Mouse (Mus musculus): ENCODE measurements at regions not wholly inside any gene's neighbourhood (a gene's known extent, or its start where the extent isn't known, plus 50 kb on each side); places are given as distances from the start of the nearest gene placed in this dataset.
A peak's percentile ranks its signal among the peaks of the same experiment; 100 is the strongest.

DNA sequence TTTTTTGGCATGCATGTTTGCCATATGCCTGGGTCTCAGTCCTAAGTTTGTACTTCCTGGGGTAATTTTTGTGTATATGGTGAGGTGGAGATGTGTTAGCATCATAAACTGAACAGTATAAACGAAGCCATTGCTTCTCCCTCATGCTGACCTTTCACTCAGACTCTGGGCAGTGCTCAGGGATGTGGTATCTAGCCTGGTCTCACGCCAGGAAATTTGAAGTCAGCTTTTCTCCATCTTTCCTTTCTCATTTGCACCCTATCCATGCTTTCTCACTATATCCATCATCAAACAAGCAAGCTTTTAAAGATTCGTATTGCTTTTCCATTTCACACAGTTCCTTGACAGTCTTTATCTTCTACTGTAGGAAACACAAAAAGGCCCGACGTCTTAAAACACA lies 541.3 kb downstream of the Gja1 start:
- WGBS = 64% methylated on average over 5 of the region's 5 CpGs
- Histone ChIP-seq H3K9ac (no peak overlapping the region), H3K27ac (no peak overlapping the region), H3K36me3 (no peaks in the 10 kb centered on the region), H3K4me2 (no peak overlapping the region), H3K27me3 (replicated peaks) (no peaks in the 10 kb centered on the region), H3K4me1 (0 out of 2 replicates have a peak, but pooled peaks cover 4% of the 10 kb centered on the region), H3K4me3 (replicated peaks) (no peak overlapping the region), H3K9me3 (no peaks in the 10 kb centered on the region)
- ATAC-seq (ENCODE audit: insufficient read depth, low FRiP score, low read depth) = no peak

DNA sequence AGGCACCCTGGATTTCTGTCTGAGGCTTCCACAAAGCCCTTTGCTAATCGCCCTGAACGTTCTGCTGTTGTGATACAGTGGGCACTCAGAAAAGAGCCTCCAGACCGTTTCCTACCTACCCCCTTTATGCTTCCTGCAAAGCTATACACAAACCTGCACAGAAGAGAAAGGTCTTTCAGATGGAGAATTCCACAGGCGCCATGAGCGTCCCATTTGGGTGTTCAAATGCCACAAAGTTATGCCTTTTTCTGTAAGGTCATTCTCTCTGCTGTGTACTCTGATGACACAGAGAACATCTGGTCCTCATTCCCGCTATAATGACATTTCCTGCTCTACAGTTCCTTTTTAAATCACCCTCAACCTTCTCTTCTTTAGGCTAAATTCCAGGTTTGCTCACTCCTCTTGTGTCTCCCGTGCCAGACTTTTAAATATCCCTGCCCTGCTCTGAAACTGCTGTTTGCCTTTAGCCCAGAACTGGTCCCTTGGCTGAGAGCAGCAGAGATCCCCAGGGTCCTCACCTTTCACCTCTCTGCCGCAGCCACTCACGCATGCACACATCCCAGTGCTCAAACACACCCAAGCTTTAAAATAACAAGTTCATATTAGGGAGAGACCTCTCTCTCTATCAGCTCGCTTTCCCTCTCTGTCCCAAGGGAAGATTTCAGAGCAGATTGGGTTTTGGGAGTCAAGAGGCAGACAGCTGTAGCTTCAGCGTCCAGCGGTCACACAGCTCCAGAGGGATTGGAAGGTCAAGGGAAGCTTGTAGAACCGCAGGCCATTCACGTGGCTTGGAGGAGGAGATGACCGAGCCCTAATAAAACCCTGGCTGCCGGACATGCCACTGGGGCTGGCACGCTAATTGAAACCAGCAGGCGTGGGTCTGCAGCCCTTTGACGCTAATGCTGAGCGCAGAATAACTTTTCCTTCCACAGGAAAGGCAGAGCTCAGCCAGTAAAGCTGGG lies 543.9 kb downstream of the Gja1 start:
- no peak for ATAC-seq (ENCODE audit: insufficient read depth, low FRiP score, low read depth)
- 0 out of 2 replicates have a peak, but pooled peaks cover 4% of the 10 kb centered on the region for H3K4me1 ChIP-seq
- H3K4me3 ChIP-seq (replicated peaks) = no peak overlapping the region
- WGBS = 32% methylated on average over 20 of the region's 20 CpGs
- H3K36me3 ChIP-seq = no peaks in the 10 kb centered on the region
- H3K9ac ChIP-seq = no peak overlapping the region
- no peak overlapping the region for H3K27ac ChIP-seq
- no peaks in the 10 kb centered on the region for H3K27me3 ChIP-seq (replicated peaks)
- H3K4me2 ChIP-seq = peak overlapping the region; percentile 38
- H3K9me3 ChIP-seq = no peaks in the 10 kb centered on the region

DNA sequence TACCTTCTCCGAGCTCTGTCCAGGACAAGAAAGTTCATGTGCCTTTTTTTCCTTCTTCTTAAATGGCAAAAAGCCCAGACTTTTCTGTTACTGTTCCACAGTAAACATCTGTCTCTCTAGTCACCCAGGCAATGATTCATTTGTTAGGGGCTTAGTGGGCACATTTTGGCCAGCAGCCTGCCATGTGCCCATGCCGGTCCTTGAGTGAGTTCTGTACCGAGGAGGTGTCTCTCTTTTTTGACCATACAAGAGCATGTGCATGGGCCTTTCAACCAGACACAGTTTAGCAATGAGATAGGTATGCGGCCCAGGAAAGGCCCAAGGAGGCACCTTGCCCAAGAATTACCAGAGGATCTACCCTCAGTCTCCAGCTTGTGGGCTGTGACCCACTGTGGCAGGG lies 551.0 kb upstream of the Hsf2 start:
- no peak overlapping the region for H3K4me3 ChIP-seq (replicated peaks)
- ATAC-seq (ENCODE audit: insufficient read depth, low FRiP score, low read depth) = peak; percentile 27; the same call in 1 of the 2 replicates
- WGBS = 62% methylated on average over 4 of the region's 4 CpGs

DNA sequence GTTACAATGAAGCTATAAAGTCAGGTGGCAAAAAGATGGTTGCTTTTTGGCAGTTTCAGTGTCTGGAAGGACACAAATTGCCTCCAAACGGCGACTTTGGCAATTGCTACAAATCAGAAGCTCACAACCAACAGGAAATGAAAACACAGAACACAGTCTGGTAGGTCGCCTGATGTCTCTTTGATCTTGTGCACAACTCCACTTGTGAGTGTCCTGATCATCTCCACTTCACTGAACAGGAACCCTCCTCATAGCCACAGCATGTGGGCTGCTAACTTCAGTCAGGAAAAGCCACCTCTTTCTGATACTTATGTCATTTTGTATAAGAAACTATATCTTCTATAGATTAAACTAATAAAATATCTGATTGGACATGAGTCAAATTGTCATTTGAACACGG lies 544.2 kb upstream of the Hsf2 start:
- Histone ChIP-seq H3K4me1 (no peaks in the 10 kb centered on the region), H3K27me3 (replicated peaks) (no peaks in the 10 kb centered on the region), H3K4me3 (replicated peaks) (no peak overlapping the region), H3K27ac (no peak overlapping the region), H3K36me3 (no peaks in the 10 kb centered on the region), H3K9me3 (no peaks in the 10 kb centered on the region), H3K9ac (no peak overlapping the region), H3K4me2 (no peak overlapping the region)
- 71% methylated on average over 4 of the region's 4 CpGs for WGBS
- ATAC-seq (ENCODE audit: insufficient read depth, low FRiP score, low read depth) = no peak

More for the DNA sequence above, 551.0 kb upstream of the Hsf2 start:
- H3K9ac ChIP-seq = no peak overlapping the region
- no peak overlapping the region for H3K4me2 ChIP-seq
- H3K27me3 ChIP-seq (replicated peaks) = no peaks in the 10 kb centered on the region
- no peaks in the 10 kb centered on the region for H3K36me3 ChIP-seq
- no peaks in the 10 kb centered on the region for H3K9me3 ChIP-seq
- no peak overlapping the region for H3K27ac ChIP-seq
- no peaks in the 10 kb centered on the region for H3K4me1 ChIP-seq

DNA sequence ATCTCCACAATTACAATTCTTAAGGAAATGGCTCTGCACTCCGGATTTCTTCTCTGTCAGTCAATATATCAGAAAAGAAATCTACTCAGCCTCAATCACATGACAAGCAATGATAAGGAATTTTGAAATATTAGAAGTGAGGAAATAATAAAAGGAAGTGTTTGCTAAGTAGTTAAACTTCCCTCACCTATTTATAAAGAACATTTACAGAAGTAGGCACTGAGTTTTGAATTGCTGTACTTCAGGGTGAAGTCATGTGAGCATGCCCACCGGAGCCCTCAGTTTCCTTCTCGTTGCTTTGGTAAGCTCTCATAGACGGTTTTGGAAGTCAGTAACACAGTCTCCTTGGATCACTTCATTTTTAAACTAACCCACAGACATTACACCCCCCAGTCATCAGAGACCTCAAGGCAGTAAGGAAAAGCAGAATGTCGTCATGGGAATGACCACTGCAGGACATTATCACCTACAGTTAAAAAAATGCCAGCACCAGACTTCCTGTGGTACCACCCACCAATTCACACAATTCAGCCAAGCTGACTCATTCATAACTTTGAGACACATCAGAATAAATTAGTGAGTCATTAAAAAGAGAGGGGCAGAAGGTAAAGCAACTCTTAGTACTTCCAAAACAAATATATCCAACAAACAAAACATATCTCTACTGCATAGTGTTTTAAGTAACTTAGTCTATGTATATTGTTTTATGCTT lies 541.6 kb upstream of the Hsf2 start:
- Histone ChIP-seq H3K9me3 (no peaks in the 10 kb centered on the region), H3K4me3 (replicated peaks) (no peak overlapping the region), H3K27ac (no peak overlapping the region), H3K36me3 (no peaks in the 10 kb centered on the region), H3K9ac (no peak overlapping the region), H3K27me3 (replicated peaks) (no peaks in the 10 kb centered on the region), H3K4me1 (no peaks in the 10 kb centered on the region), H3K4me2 (no peak overlapping the region)
- ATAC-seq (ENCODE audit: insufficient read depth, low FRiP score, low read depth) = no peak
- 77% methylated on average over 5 of the region's 5 CpGs for WGBS

DNA sequence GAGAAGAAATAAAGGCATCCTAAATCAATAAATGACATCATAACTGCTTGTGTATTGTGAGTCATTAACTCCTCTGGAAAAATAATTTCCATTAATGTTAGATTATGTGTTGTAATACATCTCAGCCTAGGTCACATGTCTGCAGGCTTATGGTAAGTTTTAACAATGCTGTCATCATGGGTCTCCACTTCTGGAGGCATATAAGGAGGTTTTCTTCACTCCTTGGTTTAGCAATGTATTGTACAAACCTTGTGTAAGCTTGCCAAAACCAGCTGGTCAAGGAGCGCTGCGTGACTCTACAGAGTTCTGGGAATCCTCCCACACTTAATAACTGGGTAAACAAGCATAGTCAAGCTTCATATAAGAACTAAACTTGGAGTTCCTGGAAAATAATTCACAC lies 529.5 kb upstream of the Hsf2 start:
- Histone ChIP-seq H3K27me3 (replicated peaks) (no peaks in the 10 kb centered on the region), H3K4me2 (no peak overlapping the region), H3K9ac (no peak overlapping the region), H3K9me3 (no peaks in the 10 kb centered on the region), H3K36me3 (no peaks in the 10 kb centered on the region), H3K27ac (no peak overlapping the region), H3K4me3 (replicated peaks) (no peak overlapping the region), H3K4me1 (no peaks in the 10 kb centered on the region)
- WGBS = 81% methylated on average over 2 of the region's 2 CpGs
- no peak for ATAC-seq (ENCODE audit: insufficient read depth, low FRiP score, low read depth)

DNA sequence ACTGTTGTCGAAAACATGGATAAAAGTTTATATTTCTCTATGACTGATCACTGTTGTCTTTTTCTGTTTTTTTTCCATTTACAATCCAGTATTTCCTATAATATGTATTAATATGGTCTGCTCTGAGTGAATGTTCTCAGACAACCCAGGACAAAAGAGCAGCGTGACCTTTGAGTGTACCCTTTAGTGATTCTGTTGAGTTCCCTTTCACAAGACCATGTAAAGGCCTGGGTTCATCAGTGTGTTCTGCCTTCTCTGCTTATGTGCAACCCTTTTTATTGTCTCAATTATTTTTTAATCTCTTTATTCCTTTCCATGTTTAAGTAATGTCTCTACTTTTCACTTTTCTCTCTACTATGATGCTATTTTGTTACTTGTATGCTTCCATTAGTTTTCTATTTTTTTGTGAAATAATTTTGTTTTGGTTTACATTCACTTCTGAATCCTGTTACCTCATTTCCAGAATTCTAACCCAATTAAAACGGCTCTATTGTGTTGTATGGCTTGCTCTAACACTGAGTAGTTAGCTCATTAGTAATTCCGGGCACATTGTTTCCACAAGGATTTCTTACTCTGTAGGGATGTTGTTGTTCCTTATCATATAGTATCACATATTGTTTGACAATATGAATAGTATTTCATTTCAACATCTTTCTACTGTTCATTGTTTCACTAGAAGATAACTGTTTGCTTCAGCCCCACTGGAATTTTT lies 523.9 kb upstream of the Hsf2 start:
- Histone ChIP-seq H3K4me3 (replicated peaks) (no peak overlapping the region), H3K9me3 (no peaks in the 10 kb centered on the region), H3K9ac (no peak overlapping the region), H3K27me3 (replicated peaks) (no peaks in the 10 kb centered on the region), H3K27ac (no peak overlapping the region), H3K4me1 (no peaks in the 10 kb centered on the region), H3K36me3 (no peaks in the 10 kb centered on the region), H3K4me2 (no peak overlapping the region)
- 82% methylated on average over 4 of the region's 4 CpGs for WGBS
- no peak for ATAC-seq (ENCODE audit: insufficient read depth, low FRiP score, low read depth)

DNA sequence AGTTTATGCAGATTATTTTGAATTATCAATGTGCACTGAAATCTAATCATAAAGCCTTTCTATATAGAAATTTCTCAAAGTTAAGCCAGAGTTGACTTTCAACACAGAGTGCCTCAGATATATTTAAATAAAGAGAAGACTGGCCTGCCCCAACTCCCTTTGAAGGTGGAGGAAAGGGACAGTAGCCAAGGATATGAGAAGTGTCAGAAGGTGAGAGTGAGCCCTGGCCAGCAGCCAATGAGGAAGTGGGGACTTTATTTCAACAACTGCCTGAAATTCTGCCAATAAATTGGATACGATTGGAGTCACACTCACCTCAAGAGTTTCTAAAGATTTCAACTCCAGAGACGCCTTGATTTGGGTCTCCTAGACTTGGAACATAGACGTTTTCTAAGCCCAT lies 523.0 kb upstream of the Hsf2 start:
- Histone ChIP-seq H3K27me3 (replicated peaks) (no peaks in the 10 kb centered on the region), H3K27ac (no peak overlapping the region), H3K4me3 (replicated peaks) (no peak overlapping the region), H3K9me3 (no peaks in the 10 kb centered on the region), H3K4me1 (no peaks in the 10 kb centered on the region), H3K9ac (no peak overlapping the region), H3K4me2 (no peak overlapping the region), H3K36me3 (no peaks in the 10 kb centered on the region)
- ATAC-seq (ENCODE audit: insufficient read depth, low FRiP score, low read depth) = no peak
- WGBS = 52% methylated on average over 3 of the region's 3 CpGs

DNA sequence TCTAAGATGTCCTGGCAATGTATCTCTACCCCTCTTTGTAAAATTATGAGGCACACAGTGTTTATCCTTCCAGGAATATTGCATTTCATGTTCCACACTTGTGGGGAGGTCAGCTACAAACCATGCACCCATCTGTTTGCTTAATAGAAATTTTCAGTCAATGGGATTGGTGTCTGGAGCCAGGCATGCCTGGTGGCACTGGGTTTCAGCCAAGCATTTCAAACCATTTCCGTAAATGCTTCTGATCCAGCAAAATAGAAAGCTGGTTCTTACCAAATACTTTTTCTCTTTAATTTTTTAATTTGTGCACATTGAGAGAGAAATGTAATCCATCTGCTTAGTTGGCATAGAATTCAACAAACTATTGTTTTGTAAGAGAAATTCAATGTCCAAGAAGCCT lies 517.3 kb upstream of the Hsf2 start:
- Histone ChIP-seq H3K4me3 (replicated peaks) (no peak overlapping the region), H3K27ac (no peak overlapping the region), H3K4me2 (no peak overlapping the region), H3K36me3 (no peaks in the 10 kb centered on the region), H3K9me3 (no peaks in the 10 kb centered on the region), H3K27me3 (replicated peaks) (no peaks in the 10 kb centered on the region), H3K9ac (no peak overlapping the region), H3K4me1 (no peaks in the 10 kb centered on the region)
- 83% methylated on average over 1 of the region's 1 CpGs for WGBS
- no peak for ATAC-seq (ENCODE audit: insufficient read depth, low FRiP score, low read depth)

DNA sequence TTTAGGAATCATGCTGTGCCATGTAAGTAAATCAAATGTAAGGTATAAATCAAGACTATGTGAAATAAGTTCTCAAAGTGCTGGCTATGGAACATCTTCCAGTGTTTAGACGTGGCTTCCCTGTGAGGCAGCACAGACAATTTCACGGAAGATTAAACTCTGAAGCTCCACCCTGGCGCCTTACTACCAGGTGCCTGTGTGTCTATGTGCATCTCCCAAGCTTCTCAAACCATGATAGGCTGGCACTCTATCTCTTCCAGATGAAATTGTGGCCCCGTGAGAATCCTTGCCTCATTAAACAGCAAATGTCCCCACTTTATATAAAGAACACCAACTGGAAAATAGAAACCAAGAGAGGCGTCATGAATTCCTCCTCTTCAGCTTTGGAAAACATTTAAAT lies 511.4 kb upstream of the Hsf2 start:
- Histone ChIP-seq H3K4me3 (replicated peaks) (no peak overlapping the region), H3K9ac (no peak overlapping the region), H3K27me3 (replicated peaks) (no peaks in the 10 kb centered on the region), H3K4me1 (no peaks in the 10 kb centered on the region), H3K9me3 (no peaks in the 10 kb centered on the region), H3K36me3 (no peaks in the 10 kb centered on the region), H3K27ac (no peak overlapping the region), H3K4me2 (no peak overlapping the region)
- 87% methylated on average over 5 of the region's 5 CpGs for WGBS
- no peak for ATAC-seq (ENCODE audit: insufficient read depth, low FRiP score, low read depth)

DNA sequence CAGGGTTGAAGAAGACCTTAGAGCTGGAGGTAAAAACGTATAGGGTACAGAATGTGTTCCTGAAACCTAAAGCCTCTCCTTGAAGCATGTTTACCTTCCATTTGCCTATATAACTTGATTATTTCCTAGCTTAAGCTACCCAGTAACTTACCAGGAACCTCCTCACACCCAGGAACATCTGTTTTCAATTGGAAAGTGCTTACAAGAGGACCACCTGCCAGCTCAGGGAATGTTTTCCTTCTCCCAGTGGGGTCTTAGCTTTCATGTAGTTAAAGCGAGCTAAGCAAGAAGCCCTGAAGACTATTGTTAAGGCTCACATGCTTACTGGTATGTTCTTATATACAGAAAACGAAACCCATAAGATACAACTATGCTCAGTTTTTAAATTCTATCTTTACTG lies 506.6 kb upstream of the Hsf2 start:
- H3K36me3 ChIP-seq = no peaks in the 10 kb centered on the region
- H3K9me3 ChIP-seq = no peaks in the 10 kb centered on the region
- H3K27me3 ChIP-seq (replicated peaks) = no peaks in the 10 kb centered on the region
- 43% methylated on average over 3 of the region's 3 CpGs for WGBS
- no peak overlapping the region for H3K27ac ChIP-seq
- H3K4me3 ChIP-seq (replicated peaks) = no peak overlapping the region
- H3K9ac ChIP-seq = no peak overlapping the region
- no peaks in the 10 kb centered on the region for H3K4me1 ChIP-seq
- ATAC-seq (ENCODE audit: insufficient read depth, low FRiP score, low read depth) = no peak
- H3K4me2 ChIP-seq = no peak overlapping the region

DNA sequence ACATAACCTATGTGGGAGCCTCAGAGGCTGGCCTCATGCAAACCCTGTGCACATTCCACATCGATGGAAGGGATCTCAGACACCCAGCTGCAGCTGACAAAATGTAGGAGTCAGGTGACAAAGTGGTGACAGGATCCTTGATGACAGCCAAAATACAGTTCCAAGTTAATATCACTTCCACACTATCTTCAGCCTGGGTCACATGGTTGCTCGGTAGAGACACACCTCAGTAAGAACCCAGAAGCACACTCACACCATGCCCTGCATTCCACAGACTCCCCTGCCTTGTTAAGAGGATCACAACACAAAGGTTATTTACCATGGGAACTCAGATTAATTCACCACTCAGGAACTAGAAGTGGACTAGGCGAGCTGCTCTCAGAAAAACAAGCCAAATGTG lies 505.4 kb upstream of the Hsf2 start:
- Histone ChIP-seq H3K4me1 (no peaks in the 10 kb centered on the region), H3K4me3 (replicated peaks) (no peak overlapping the region), H3K27me3 (replicated peaks) (no peaks in the 10 kb centered on the region), H3K27ac (0 out of 2 replicates have a peak overlapping the region, but pooled peaks have one; percentile 1), H3K4me2 (no peak overlapping the region), H3K9ac (no peak overlapping the region), H3K9me3 (no peaks in the 10 kb centered on the region), H3K36me3 (no peaks in the 10 kb centered on the region)
- ATAC-seq (ENCODE audit: insufficient read depth, low FRiP score, low read depth) = no peak
- WGBS = 48% methylated on average over 3 of the region's 3 CpGs
